In genomic region chr5:25848058-25848457, GRCm38 (mm10) we compare ENCODE assay signal across 7 mouse cellular contexts.
A peak's percentile ranks its signal among the peaks of the same experiment; 100 is the strongest.
DNase-seq lines count a peak whose midpoint lies in the region; ATAC-seq and TF ChIP-seq lines count a peak whose summit lies in the region.

No protein-coding gene starts in this region.

- 33% methylated on average over 9 of the region's 9 CpGs for WGBS in lung, embryonic 14.5 days
- WGBS in embryonic facial prominence, embryonic 10.5 days = 49% methylated on average over 9 of the region's 9 CpGs
- WGBS in midbrain, embryonic 16.5 days = 54% methylated on average over 9 of the region's 9 CpGs

- H3K4me3 ChIP-seq in lung, embryonic 14.5 days (ENCODE audit: low read depth, low read length) = no peak overlapping the region
- no peak overlapping the region for H3K4me3 ChIP-seq in bone marrow macrophage, adult 2 months (ENCODE audit: insufficient read depth, low read length)
- H3K4me3 ChIP-seq in embryonic facial prominence, embryonic 10.5 days = no peak overlapping the region
- H3K4me3 ChIP-seq in midbrain, embryonic 16.5 days (ENCODE audit: low read depth, low read length) = no peak overlapping the region

- H3K4me1 ChIP-seq in lung, embryonic 14.5 days (ENCODE audit: insufficient read depth) = no peaks in the 10 kb centered on the region
- H3K4me1 ChIP-seq in bone marrow macrophage, adult 2 months (ENCODE audit: control insufficient read depth, insufficient read depth, low read length) = no peaks in the 10 kb centered on the region
- no peaks in the 10 kb centered on the region for H3K4me1 ChIP-seq in embryonic facial prominence, embryonic 10.5 days
- H3K4me1 ChIP-seq in midbrain, embryonic 16.5 days (ENCODE audit: control insufficient read depth, insufficient read depth, low read length) = no peaks in the 10 kb centered on the region

- no peaks in the 10 kb centered on the region for H3K27me3 ChIP-seq in lung, embryonic 14.5 days (ENCODE audit: insufficient read depth, low read length)
- H3K27me3 ChIP-seq in embryonic facial prominence, embryonic 10.5 days (replicated peaks; ENCODE audit: low read depth, poor library complexity, severe bottlenecking) = no peaks in the 10 kb centered on the region
- no peaks in the 10 kb centered on the region for H3K27me3 ChIP-seq in midbrain, embryonic 16.5 days (ENCODE audit: control insufficient read depth, insufficient read depth, low read depth, low read length)

- no peak for TF ChIP-seq POLR2A in bone marrow macrophage, adult 2 months (IDR thresholded peaks at IDR 0.05; ENCODE audit: borderline replicate concordance, low read depth, low read length)

- H3K4me2 ChIP-seq in lung, embryonic 14.5 days = no peak overlapping the region
- H3K4me2 ChIP-seq in midbrain, embryonic 16.5 days (ENCODE audit: low read length) = no peak overlapping the region

- H3K9me3 ChIP-seq in lung, embryonic 14.5 days (ENCODE audit: low read depth, low read length) = no peaks in the 10 kb centered on the region
- no peaks in the 10 kb centered on the region for H3K9me3 ChIP-seq in embryonic facial prominence, embryonic 10.5 days
- H3K9me3 ChIP-seq in midbrain, embryonic 16.5 days (replicated peaks; ENCODE audit: control insufficient read depth, low read length, poor library complexity, severe bottlenecking) = no peaks in the 10 kb centered on the region

- no peaks in the 10 kb centered on the region for H3K36me3 ChIP-seq in lung, embryonic 14.5 days (ENCODE audit: insufficient read depth)
- no peaks in the 10 kb centered on the region for H3K36me3 ChIP-seq in embryonic facial prominence, embryonic 10.5 days (replicated peaks)
- no peaks in the 10 kb centered on the region for H3K36me3 ChIP-seq in midbrain, embryonic 16.5 days (ENCODE audit: control insufficient read depth, insufficient read depth, low read length)

- no peak overlapping the region for H3K27ac ChIP-seq in lung, embryonic 14.5 days (ENCODE audit: low read depth)
- no peak overlapping the region for H3K27ac ChIP-seq in bone marrow macrophage, adult 2 months (ENCODE audit: insufficient read depth, low read depth, low read length)
- H3K27ac ChIP-seq in embryonic facial prominence, embryonic 10.5 days (replicated peaks) = no peak overlapping the region
- H3K27ac ChIP-seq in midbrain, embryonic 16.5 days (ENCODE audit: low read length) = no peak overlapping the region

- TF ChIP-seq CTCF in lung, embryonic 14.5 days (IDR thresholded peaks at IDR 0.05; ENCODE audit: low read depth) = peak; percentile 64
- peak; percentile 36; the same call in 1 of the 2 replicates for TF ChIP-seq CTCF in bone marrow macrophage, adult 2 months (IDR thresholded peaks at IDR 0.05; ENCODE audit: low read depth, low read length)

- no peak overlapping the region for H3K9ac ChIP-seq in lung, embryonic 14.5 days
- no peak overlapping the region for H3K9ac ChIP-seq in midbrain, embryonic 16.5 days (ENCODE audit: low read depth, low read length)

- DNase-seq in lung, embryonic 14.5 days = peak; percentile 63
- no peak for DNase-seq in lung, adult 18-20 months
- peak; percentile 68 for DNase-seq in embryonic facial prominence, embryonic 10.5 days (ENCODE audit: low spot score)
- DNase-seq in kidney, postnatal 4 days = peak; percentile 75 to 79
- peak; percentile 58 for DNase-seq in testis, postnatal 14 days (ENCODE audit: low spot score)

- peak; percentile 49; the same call in 1 of the 2 replicates for ATAC-seq in lung, embryonic 14.5 days (ENCODE audit: insufficient read depth)
- 0 out of 2 replicates have a peak, but pooled peaks have one; percentile 48 for ATAC-seq in midbrain, embryonic 16.5 days

Comparison
In these comparisons a context has a peak if more than half of its experiments do, and no peak if none do; other contexts are left out.
1. DNase-seq: peak in lung, embryonic 14.5 days (single experiment), embryonic facial prominence, embryonic 10.5 days (single experiment), kidney, postnatal 4 days (2 of 2) and testis, postnatal 14 days (single experiment); none in lung, adult 18-20 months (0 of 2).